Mouse (Mus musculus): Measurements from ENCODE around the gene Kdm4b.

Kdm4b gene

GRCm38 (mm10) chr17:56343466-56343865 is 17.6 kb downstream of the Kdm4b start:
- DNase-seq (ENCODE audit: extremely low spot score, low spot score) = no peak

GRCm38 (mm10) chr17:56345364-56345763 is 19.5 kb downstream of the Kdm4b start:
- no peak for DNase-seq (ENCODE audit: extremely low spot score, low spot score)

GRCm38 (mm10) chr17:56348128-56348527 is 22.3 kb downstream of the Kdm4b start:
- DNase-seq (ENCODE audit: extremely low spot score, low spot score) = no peak

GRCm38 (mm10) chr17:56348586-56348985 is 22.7 kb downstream of the Kdm4b start:
- no peak for DNase-seq (ENCODE audit: extremely low spot score, low spot score)

- peak; percentile 70 for DNase-seq (ENCODE audit: extremely low spot score, low spot score)
Measured at GRCm38 (mm10) chr17:56350694-56351093, 24.8 kb downstream of the Kdm4b start.

- DNase-seq (ENCODE audit: extremely low spot score, low spot score) = peak; percentile 71
Measured at GRCm38 (mm10) chr17:56356921-56357885, 31.3 kb downstream of the Kdm4b start.

- no peak for DNase-seq (ENCODE audit: extremely low spot score, low spot score)
Measured at GRCm38 (mm10) chr17:56359183-56359725, 33.4 kb downstream of the Kdm4b start.

- DNase-seq (ENCODE audit: extremely low spot score, low spot score) = no peak
Measured at GRCm38 (mm10) chr17:56359864-56360263, 34.0 kb downstream of the Kdm4b start.

- no peak for DNase-seq (ENCODE audit: extremely low spot score, low spot score)
Measured at GRCm38 (mm10) chr17:56360451-56360850, 34.6 kb downstream of the Kdm4b start.

GRCm38 (mm10) chr17:56361542-56361941 is 35.7 kb downstream of the Kdm4b start:
- no peak for DNase-seq (ENCODE audit: extremely low spot score, low spot score)

- DNase-seq (ENCODE audit: extremely low spot score, low spot score) = no peak
Measured at GRCm38 (mm10) chr17:56365791-56366673, 40.2 kb downstream of the Kdm4b start.

- no peak for DNase-seq (ENCODE audit: extremely low spot score, low spot score)
Measured at GRCm38 (mm10) chr17:56368291-56368790, 42.5 kb downstream of the Kdm4b start.

GRCm38 (mm10) chr17:56370090-56370489 is 44.2 kb downstream of the Kdm4b start:
- DNase-seq (ENCODE audit: extremely low spot score, low spot score) = no peak

- DNase-seq (ENCODE audit: extremely low spot score, low spot score) = no peak
Measured at GRCm38 (mm10) chr17:56371029-56371660, 45.3 kb downstream of the Kdm4b start.

- DNase-seq (ENCODE audit: extremely low spot score, low spot score) = no peak
Measured at GRCm38 (mm10) chr17:56372109-56372508, 46.2 kb downstream of the Kdm4b start.

GRCm38 (mm10) chr17:56373136-56374034 is 47.5 kb downstream of the Kdm4b start:
- DNase-seq (ENCODE audit: extremely low spot score, low spot score) = no peak

- no peak for DNase-seq (ENCODE audit: extremely low spot score, low spot score)
Measured at GRCm38 (mm10) chr17:56374851-56375250, 49.0 kb downstream of the Kdm4b start.

- DNase-seq (ENCODE audit: extremely low spot score, low spot score) = no peak
Measured at GRCm38 (mm10) chr17:56379281-56379834, 53.5 kb downstream of the Kdm4b start.

- no peak for DNase-seq (ENCODE audit: extremely low spot score, low spot score)
Measured at GRCm38 (mm10) chr17:56380286-56380685, 54.4 kb downstream of the Kdm4b start.

GRCm38 (mm10) chr17:56381183-56381582 is 55.3 kb downstream of the Kdm4b start:
- DNase-seq (ENCODE audit: extremely low spot score, low spot score) = no peak
